Mouse (Mus musculus) brain, embryonic 14.5 days (tissue): ENCODE measurements at regions not wholly inside any gene's neighbourhood (a gene's known extent, or its start where the extent isn't known, plus 50 kb on each side); places are given as distances from the start of the nearest gene placed in this dataset.

ENCODE experiments used
- CTCF ChIP-seq: fragments of 200-500 bp; IDR thresholded peaks from 2 replicates; pipeline ENCODE4 v1.5.1; 2012; ENCODE audit warnings: inconsistent platforms, mild to moderate bottlenecking, moderate library complexity, borderline replicate concordance; ENCODE audit not compliant: insufficient read depth, insufficient read length; ENCODE audit errors: extremely low read depth
- POLR2A ChIP-seq: fragments of 200-500 bp; IDR thresholded peaks from 2 replicates; pipeline ENCODE4 v1.6.1; 2012; ENCODE audit warnings: mild to moderate bottlenecking, inconsistent platforms, borderline replicate concordance; ENCODE audit not compliant: poor library complexity, insufficient read depth, insufficient read length, severe bottlenecking; ENCODE audit errors: extremely low read depth

- TF ChIP-seq CTCF (no peak), POLR2A (no peak)
These were observed 237.0 kb downstream of the Papss1 start for GRCm38 (mm10) chr3:131801551-131801950.
